Mouse (Mus musculus) CH12.LX (cell line): ENCODE measurements around the gene Apol7e.
"Not testable (repeated sequence)": the region's sequence is repeated elsewhere in the genome, so short reads cannot be mapped to it uniquely, and the experiment has no call there.

Experiments
- CTCF ChIP-seq, 2 experiments: IDR thresholded peaks in 1 of 2; conservative IDR thresholded peaks in 1 of 2; 2 replicates each; pipeline ENCODE4 v1.5.1; 2011 to 2012; ENCODE audit warnings: low read depth in 2 of 2, low read length in 2 of 2, improper control_type of control experiment in 1 of 2, inconsistent platforms in 1 of 2, mild to moderate bottlenecking in 1 of 2, moderate library complexity in 1 of 2
- MXI1 ChIP-seq: IDR thresholded peaks from 2 replicates; pipeline ENCODE4 v1.6.1; 2011; ENCODE audit warnings: mild to moderate bottlenecking, low read depth, low read length, improper control_type of control experiment
- NRF1 ChIP-seq: IDR thresholded peaks from 2 replicates; pipeline ENCODE4 v1.6.1; 2014; ENCODE audit warnings: low read depth, mild to moderate bottlenecking, inconsistent platforms, low read length, improper control_type of control experiment, moderate library complexity
- POLR2A ChIP-seq: IDR thresholded peaks from 2 replicates; pipeline ENCODE4 v1.6.1; 2011; ENCODE audit warnings: low read depth, mild to moderate bottlenecking, improper control_type of control experiment, low read length
- RCOR1 ChIP-seq: conservative IDR thresholded peaks from 2 replicates; pipeline ENCODE4 v1.6.1; 2012; ENCODE audit warnings: low read depth, mild to moderate bottlenecking, inconsistent platforms, low read length, improper control_type of control experiment
- TCF12 ChIP-seq: IDR thresholded peaks from 2 replicates; pipeline ENCODE4 v1.6.1; 2014; ENCODE audit warnings: low read depth, mild to moderate bottlenecking, inconsistent platforms, low read length, improper control_type of control experiment
- ZC3H11A ChIP-seq: IDR thresholded peaks from 2 replicates; pipeline ENCODE4 v1.6.1; 2012; ENCODE audit warnings: low read depth, mild to moderate bottlenecking, inconsistent platforms, low read length, improper control_type of control experiment
- ZMIZ1 ChIP-seq: IDR thresholded peaks from 2 replicates; pipeline ENCODE4 v1.6.1; 2012; ENCODE audit warnings: low read depth, mild to moderate bottlenecking, inconsistent platforms, low read length, improper control_type of control experiment
- ZNF384 ChIP-seq: IDR thresholded peaks from 2 replicates; pipeline ENCODE4 v1.6.1; 2012; ENCODE audit warnings: low read depth, low read length, improper control_type of control experiment, inconsistent platforms

DNA sequence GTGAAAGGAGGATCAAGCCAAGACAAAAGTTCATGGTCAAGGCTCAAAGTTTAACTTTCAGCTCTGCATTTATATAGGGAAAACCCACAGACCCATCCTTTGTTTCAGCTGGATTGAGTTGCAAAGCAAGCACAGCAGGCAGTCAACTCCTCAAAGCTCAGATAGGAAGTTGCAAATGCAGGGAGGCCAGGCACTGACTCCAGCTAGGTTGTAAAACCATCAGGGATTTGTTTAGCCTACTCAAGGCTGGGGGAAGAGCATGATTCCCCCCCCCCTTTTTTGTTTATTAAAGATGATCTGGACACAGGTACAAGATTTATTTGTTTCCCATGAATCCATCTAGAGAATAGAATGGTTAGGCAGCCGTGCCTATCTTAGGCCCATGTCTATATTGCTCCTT lies 24.6 kb upstream of the Apol7e start:
- TF ChIP-seq POLR2A; CTCF (conservative IDR thresholded peaks at IDR 0.05 in 1 of 2, IDR thresholded peaks at IDR 0.05 in 1 of 2; ENCODE audit: low read depth in 2 of 2, low read length in 2 of 2); ZNF384; NRF1; MXI1; RCOR1; TCF12; ZMIZ1; ZC3H11A: not testable (repeated sequence)
